Mouse (Mus musculus) kidney, postnatal 0 days (tissue): ENCODE measurements around the gene Dnase2a. TPM values are rescaled to one million over a fixed set of nuclear protein-coding genes. Genes with fewer than 3 reads are reported as not detected.

Experiments used
- ATAC-seq: fragments of 200-750 bp; cut with Nextera tagmentation; replicated peaks from 2 replicates; pipeline ENCODE4 v1.8.0; 2017; ENCODE audit warnings: low read depth, moderate number of reproducible peaks, moderate TSS enrichment, moderate library complexity; ENCODE audit not compliant: low FRiP score
- DNase-seq: peaks from one replicate; pipeline ENCODE4 v3.0.0-alpha.2; 2016; ENCODE audit warnings: low spot score
- H3K27ac ChIP-seq: fragments of 300-500 bp; sonication (generic); 2 replicates; pipeline ENCODE4 v1.5.1; 2014; ENCODE audit warnings: mild to moderate bottlenecking
- H3K27me3 ChIP-seq: fragments of 300-500 bp; sonication (generic); 2 replicates; pipeline ENCODE4 v1.6.1; 2014; ENCODE audit warnings: low read length, mixed read lengths; ENCODE audit not compliant: insufficient read depth
- H3K36me3 ChIP-seq: fragments of 300-500 bp; sonication (generic); 2 replicates; pipeline ENCODE4 v1.6.1; 2014; ENCODE audit warnings: low read length, mixed read lengths; ENCODE audit not compliant: insufficient read depth
- H3K4me1 ChIP-seq: fragments of 300-500 bp; sonication (generic); replicated peaks from 2 replicates; pipeline ENCODE4 v1.6.1; 2014; ENCODE audit warnings: antibody characterized with exemption, low read length, mixed read lengths; ENCODE audit not compliant: insufficient read depth
- H3K4me2 ChIP-seq: fragments of 300-500 bp; sonication (generic); 2 replicates; pipeline ENCODE4 v1.6.1; 2014; ENCODE audit warnings: mild to moderate bottlenecking, low read length, moderate library complexity, mixed read lengths
- H3K4me3 ChIP-seq: fragments of 300-500 bp; sonication (generic); replicated peaks from 2 replicates; pipeline ENCODE4 v1.5.1; 2014; ENCODE audit warnings: low read depth, low read length
- H3K9ac ChIP-seq: fragments of 300-500 bp; sonication (generic); 2 replicates; pipeline ENCODE4 v1.6.1; 2014; ENCODE audit warnings: low read depth, low read length
- H3K9me3 ChIP-seq: fragments of 300-500 bp; sonication (generic); replicated peaks from 2 replicates; pipeline ENCODE4 v1.6.1; 2016; ENCODE audit warnings: low read length, inconsistent platforms, mixed read lengths
- CTCF ChIP-seq: IDR thresholded peaks from 2 replicates; pipeline ENCODE4 v1.5.1; 2016; ENCODE audit warnings: antibody characterized with exemption, low read depth, mild to moderate bottlenecking, moderate library complexity
- WGBS: fragments of 180-500 bp; shearing (Covaris S2); extraction: QIAGEN DNeasy Blood & Tissue Kit; methylation state at CpG from one replicate; pipeline ENCODE4 v1.1.7; 2014; 5-methylcytosine and 5-hydroxymethylcytosine counted together
- polyA plus RNA-seq: library from polyadenylated mRNA; unstranded; fragments of >200 nt; fragmentation: Nextera tagmentation; extraction: Ambion mirVana; gene quantifications from 2 replicates; pipeline ENCODE4 v1.2.1, GENCODE M21; 2015

The Dnase2a gene
- polyA plus RNA-seq, 1 experiment from 2014 or later = 13.2 TPM

DNA sequence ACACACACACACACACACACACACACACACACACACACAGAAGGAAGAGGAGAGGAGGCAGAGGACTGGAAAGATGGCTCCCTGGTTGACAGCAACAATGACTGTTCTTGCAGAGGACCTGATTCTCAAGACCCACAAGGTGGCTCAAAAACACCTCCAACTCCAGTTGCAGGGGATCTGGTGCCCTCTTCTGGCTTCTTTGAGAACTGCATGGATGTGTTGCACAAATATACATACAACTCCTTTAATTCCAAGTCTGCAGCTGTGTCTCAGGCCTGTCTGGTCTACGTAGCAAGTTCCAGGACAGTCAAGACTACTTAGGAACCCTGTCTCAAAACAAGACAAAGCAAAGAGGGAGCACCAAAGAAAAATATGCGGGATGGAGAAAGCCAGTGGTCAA, 48.4 kb downstream of the Dnase2a start:
- 53% methylated on average over 2 of the region's 2 CpGs for WGBS
- Histone ChIP-seq H3K4me3 (no peak overlapping the region), H3K4me2 (no peak overlapping the region), H3K9ac (no peak overlapping the region), H3K27ac (no peak overlapping the region), H3K4me1 (no peaks in the 10 kb centered on the region), H3K9me3 (no peaks in the 10 kb centered on the region), H3K36me3 (peaks cover 4% of the 10 kb centered on the region; the same call in 1 of the 2 replicates), H3K27me3 (no peaks in the 10 kb centered on the region; the same call in none of the 2 replicates)
- peak; percentile 90 for TF ChIP-seq CTCF
- no peak for ATAC-seq
- DNase-seq = peak; percentile 62

DNA sequence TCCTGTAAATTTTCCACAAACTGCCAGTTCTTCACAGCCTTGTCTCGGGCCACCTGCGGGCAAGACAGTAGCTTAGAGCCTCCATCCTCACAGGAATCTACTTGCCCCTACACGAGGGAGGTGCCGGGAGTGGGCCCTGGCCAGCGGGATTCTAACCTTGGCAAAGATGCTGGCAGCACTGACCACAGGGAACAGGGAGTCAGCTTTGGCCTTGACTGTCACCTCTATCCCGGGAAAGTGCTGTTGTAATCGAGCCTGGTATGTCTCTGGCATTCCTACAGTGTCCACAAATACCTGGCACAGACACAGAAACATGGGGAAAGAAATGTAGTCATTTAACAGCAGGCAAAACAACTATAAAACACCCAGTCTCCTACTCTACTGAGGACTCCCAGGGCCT, 51.5 kb downstream of the Dnase2a start:
- Histone ChIP-seq H3K27me3 (no peaks in the 10 kb centered on the region), H3K4me1 (peaks cover 1% of the 10 kb centered on the region), H3K9me3 (no peaks in the 10 kb centered on the region), H3K4me2 (no peak overlapping the region), H3K36me3 (peaks cover 4% of the 10 kb centered on the region; the same call in 1 of the 2 replicates), H3K9ac (no peak overlapping the region), H3K27ac (no peak overlapping the region), H3K4me3 (no peak overlapping the region)
- TF ChIP-seq CTCF = no peak
- WGBS = 84% methylated on average over 7 of the region's 7 CpGs
- DNase-seq (no peak), ATAC-seq (no peak)

DNA sequence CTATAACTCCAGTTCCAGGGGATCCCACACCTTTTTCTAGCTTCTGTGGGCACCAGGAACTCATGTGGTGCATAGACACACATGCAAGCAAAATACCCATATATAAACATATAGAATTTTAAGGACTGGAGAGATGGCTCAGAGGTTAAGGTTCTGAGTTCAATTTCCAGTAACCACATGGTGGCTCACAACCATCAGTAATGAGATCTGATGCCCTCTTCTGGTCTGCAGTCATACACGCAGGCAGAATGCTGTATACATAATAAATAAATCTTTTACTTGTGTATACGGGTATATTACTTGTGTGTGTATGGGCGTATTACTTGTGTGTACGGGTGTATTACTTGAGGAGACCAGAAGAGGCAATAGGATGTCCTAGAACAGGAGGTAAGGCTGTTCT, 55.6 kb downstream of the Dnase2a start:
- ATAC-seq (no peak), DNase-seq (no peak)
- no peak overlapping the region for H3K9ac ChIP-seq
- no peaks in the 10 kb centered on the region for H3K27me3 ChIP-seq
- 0 out of 2 replicates have a peak, but pooled peaks cover 4% of the 10 kb centered on the region for H3K36me3 ChIP-seq
- 90% methylated on average over 4 of the region's 4 CpGs for WGBS
- no peak overlapping the region for H3K27ac ChIP-seq
- no peak overlapping the region for H3K4me2 ChIP-seq
- peaks cover 22% of the 10 kb centered on the region for H3K4me1 ChIP-seq
- no peak overlapping the region for H3K4me3 ChIP-seq
- no peaks in the 10 kb centered on the region for H3K9me3 ChIP-seq
- TF ChIP-seq CTCF = peak; percentile 18; the same call in 1 of the 2 replicates

DNA sequence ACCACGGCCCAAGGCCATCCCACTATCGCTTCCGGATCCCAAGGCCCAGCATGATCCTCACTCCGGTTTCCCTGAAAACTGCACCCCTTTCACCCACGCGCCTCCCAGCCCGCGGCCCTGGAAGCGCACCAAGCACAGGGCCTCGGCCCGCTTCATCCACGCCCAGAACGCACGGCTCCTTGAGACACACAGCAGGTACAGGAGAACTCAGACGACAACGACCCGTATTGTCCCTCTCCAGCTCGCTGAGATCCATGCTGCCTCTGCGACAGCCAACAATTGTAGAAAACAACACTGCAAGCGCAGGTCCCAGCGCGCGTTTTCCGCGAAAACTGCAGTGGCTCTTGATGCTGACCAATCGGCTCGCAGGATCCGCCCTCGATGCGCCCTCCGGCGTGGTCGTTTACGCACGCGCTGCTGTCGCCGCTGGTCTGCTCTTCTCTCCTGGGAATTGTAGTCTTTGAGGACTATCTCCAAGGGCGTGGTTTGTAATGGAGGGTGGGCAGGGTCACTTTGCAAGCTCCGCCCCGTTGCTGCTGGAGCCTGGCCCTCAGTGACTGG, 57.5 kb downstream of the Dnase2a start:
- TF ChIP-seq CTCF = no peak
- 0 out of 2 replicates have a peak, but pooled peaks cover 5% of the 10 kb centered on the region for H3K36me3 ChIP-seq
- ATAC-seq (peak; percentile 86), DNase-seq (peak; percentile 99)
- H3K9ac ChIP-seq = peak overlapping the region; percentile 65
- H3K9me3 ChIP-seq = no peaks in the 10 kb centered on the region
- H3K4me1 ChIP-seq = peaks cover 30% of the 10 kb centered on the region
- H3K27ac ChIP-seq = peak overlapping the region; percentile 83
- peak overlapping the region; percentile 56 for H3K4me3 ChIP-seq
- H3K4me2 ChIP-seq = peak overlapping the region; percentile 93
- no peaks in the 10 kb centered on the region for H3K27me3 ChIP-seq
- 1% methylated on average over 41 of the region's 41 CpGs for WGBS

DNA sequence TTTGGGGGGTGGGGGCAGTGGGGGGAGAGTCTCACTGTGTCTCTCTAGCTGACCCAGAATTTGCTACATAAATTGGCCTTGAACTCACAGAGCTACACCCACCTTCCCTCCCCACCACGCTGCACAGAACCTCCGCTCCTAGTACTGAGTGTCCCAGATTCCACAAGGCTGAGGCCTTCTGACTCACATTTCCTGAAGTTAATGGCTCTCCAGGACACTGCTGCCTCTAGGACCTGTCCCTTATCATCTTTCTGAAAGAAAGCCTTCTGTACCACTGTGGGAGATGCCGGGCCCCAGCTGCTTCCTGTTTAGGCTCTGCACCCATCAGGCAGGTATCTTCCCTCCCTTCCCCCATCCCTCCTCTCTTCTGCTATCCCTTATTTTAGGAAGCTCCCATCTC, 58.2 kb downstream of the Dnase2a start:
- no peaks in the 10 kb centered on the region for H3K27me3 ChIP-seq
- no peaks in the 10 kb centered on the region for H3K9me3 ChIP-seq
- no peak for ATAC-seq
- no peak overlapping the region for H3K4me2 ChIP-seq
- H3K36me3 ChIP-seq = peaks cover 7% of the 10 kb centered on the region; the same call in 1 of the 2 replicates
- no peak for DNase-seq
- no peak overlapping the region for H3K4me3 ChIP-seq
- peaks cover 32% of the 10 kb centered on the region for H3K4me1 ChIP-seq
- 0 out of 2 replicates have a peak overlapping the region, but pooled peaks have one; percentile 21 for H3K27ac ChIP-seq
- WGBS = 39% methylated on average over 3 of the region's 3 CpGs
- H3K9ac ChIP-seq = no peak overlapping the region
- no peak for TF ChIP-seq CTCF

DNA sequence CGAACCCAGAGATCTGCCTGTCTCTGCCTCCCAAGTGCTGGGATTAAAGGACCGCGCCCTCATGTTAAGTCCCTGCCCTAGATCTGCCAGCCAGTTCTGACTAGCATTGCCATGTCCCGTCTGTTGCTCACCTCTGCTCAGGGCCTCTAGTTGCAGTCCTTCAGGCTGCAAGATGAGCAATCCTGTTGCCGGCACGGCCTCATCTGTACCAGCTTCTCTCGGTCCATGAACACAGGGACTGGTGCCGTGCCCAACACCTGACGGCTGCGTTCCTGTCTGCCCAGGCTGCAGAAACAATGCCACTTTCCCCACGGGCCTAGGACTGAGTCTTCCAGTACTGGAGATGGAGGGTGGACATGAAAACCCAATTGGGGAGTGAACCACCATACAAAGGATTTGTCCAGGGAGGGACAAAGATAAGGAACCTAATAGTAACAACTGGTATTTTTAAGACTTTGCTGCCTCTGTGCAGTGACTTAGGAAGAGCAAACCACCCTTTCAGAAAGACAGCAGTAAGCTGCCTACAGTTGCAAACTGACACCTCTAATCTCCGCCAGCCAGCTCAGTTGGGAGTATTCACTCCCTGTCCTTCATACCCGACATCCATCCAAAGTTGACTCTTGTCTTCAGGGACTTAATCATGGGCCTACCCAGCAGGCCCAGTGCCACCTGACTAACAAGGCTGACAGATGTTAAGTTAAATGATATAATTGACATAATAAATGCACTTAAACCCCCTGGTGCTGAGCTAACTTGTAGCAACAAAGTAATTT, 59.4 kb downstream of the Dnase2a start:
- peaks cover 17% of the 10 kb centered on the region; the same call in 1 of the 2 replicates for H3K36me3 ChIP-seq
- no peak for DNase-seq
- 88% methylated on average over 13 of the region's 13 CpGs for WGBS
- H3K27ac ChIP-seq = peak overlapping the region; percentile 92
- peak overlapping the region; percentile 81; the same call in 1 of the 2 replicates for H3K4me2 ChIP-seq
- no peak for TF ChIP-seq CTCF
- H3K4me3 ChIP-seq = no peak overlapping the region
- H3K9ac ChIP-seq = no peak overlapping the region
- ATAC-seq = no peak
- H3K9me3 ChIP-seq = no peaks in the 10 kb centered on the region
- H3K4me1 ChIP-seq = peaks cover 32% of the 10 kb centered on the region
- H3K27me3 ChIP-seq = no peaks in the 10 kb centered on the region
